Mouse (Mus musculus) liver, postnatal 0 days (tissue): ENCODE measurements around the gene Fam193b.

Experiments
- CTCF ChIP-seq: sonication (generic); IDR thresholded peaks from 2 replicates; pipeline ENCODE4 v1.5.1; 2016; ENCODE audit warnings: antibody characterized with exemption, low read depth
- EP300 ChIP-seq: IDR thresholded peaks from 2 replicates; pipeline ENCODE4 v1.6.1; 2016; ENCODE audit warnings: antibody characterized with exemption, low read depth, mild to moderate bottlenecking

DNA sequence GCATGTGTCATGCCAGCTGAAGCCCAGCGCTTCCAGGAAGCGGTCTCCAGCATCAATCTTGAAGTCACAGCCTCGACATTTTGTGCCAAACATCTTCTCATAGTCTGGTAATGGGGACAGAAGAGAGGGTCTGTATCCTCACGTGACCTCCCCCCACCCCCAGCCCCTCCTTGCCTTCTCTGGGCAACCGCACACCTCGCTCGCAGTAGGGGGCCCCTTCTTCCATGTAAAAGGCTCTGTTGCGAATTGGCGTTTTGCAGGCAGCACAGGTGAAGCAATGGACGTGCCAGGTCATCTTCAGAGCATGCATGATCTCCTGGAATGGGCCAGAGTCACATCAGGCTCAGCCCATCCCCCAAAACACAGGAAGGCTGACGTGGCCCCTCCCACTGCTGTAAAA, 72.0 kb downstream of the Fam193b start:
- TF ChIP-seq EP300 (no peak), CTCF (no peak)
